Mouse (Mus musculus): ENCODE measurements around the gene Pmm2.

GRCm38 (mm10) chr16:8665367-8665766 is 27.9 kb downstream of the Pmm2 start:
- TF ChIP-seq CTCF (IDR thresholded peaks at IDR 0.05; ENCODE audit: borderline replicate concordance, extremely low read depth, insufficient read depth, insufficient read length): no peak
- no peak for TF ChIP-seq POLR2A (IDR thresholded peaks at IDR 0.05; ENCODE audit: borderline replicate concordance, extremely low read depth, insufficient read depth, insufficient read length, poor library complexity, severe bottlenecking)

All from brain, embryonic 14.5 days (tissue).